Mouse (Mus musculus) intestine, postnatal 0 days (tissue): Measurements from ENCODE around the gene Gm17334. TPM values are rescaled to one million over a fixed set of nuclear protein-coding genes. Genes with fewer than 3 reads are reported as not detected.

ENCODE experiments used
- ATAC-seq: fragments of 200-750 bp; cut with Nextera tagmentation; 2 replicates; pipeline ENCODE4 v1.8.0; 2017; ENCODE audit warnings: mild to moderate bottlenecking, moderate TSS enrichment, moderate library complexity
- H3K27ac ChIP-seq: fragments of 300-500 bp; sonication (generic); 2 replicates; pipeline ENCODE4 v1.5.1; 2014; ENCODE audit warnings: mild to moderate bottlenecking, low read depth, low read length, moderate library complexity
- H3K27me3 ChIP-seq: fragments of 300-500 bp; sonication (generic); replicated peaks from 2 replicates; pipeline ENCODE4 v1.6.1; 2014; ENCODE audit warnings: low read length, mixed read lengths; ENCODE audit not compliant: control insufficient read depth, insufficient read depth
- H3K36me3 ChIP-seq: fragments of 300-500 bp; sonication (generic); 2 replicates; pipeline ENCODE4 v1.6.1; 2014; ENCODE audit warnings: mild to moderate bottlenecking, moderate library complexity; ENCODE audit not compliant: control insufficient read depth, insufficient read depth
- H3K4me1 ChIP-seq: fragments of 300-500 bp; sonication (generic); replicated peaks from 2 replicates; pipeline ENCODE4 v1.6.1; 2014; ENCODE audit warnings: antibody characterized with exemption, low read length, mixed read lengths; ENCODE audit not compliant: control insufficient read depth, insufficient read depth
- H3K4me2 ChIP-seq: fragments of 300-500 bp; sonication (generic); replicated peaks from 2 replicates; pipeline ENCODE4 v1.6.1; 2014; ENCODE audit warnings: low read depth, mild to moderate bottlenecking, moderate library complexity
- H3K4me3 ChIP-seq: fragments of 300-500 bp; sonication (generic); 2 replicates; pipeline ENCODE4 v1.5.1; 2014; ENCODE audit warnings: low read depth, low read length
- H3K9ac ChIP-seq: fragments of 300-500 bp; sonication (generic); 2 replicates; pipeline ENCODE4 v1.6.1; 2014; ENCODE audit warnings: mild to moderate bottlenecking, low read depth, low read length
- H3K9me3 ChIP-seq: fragments of 300-500 bp; sonication (generic); 2 replicates; pipeline ENCODE4 v1.6.1; 2016; ENCODE audit warnings: mixed run types; ENCODE audit not compliant: control insufficient read depth
- CTCF ChIP-seq: sonication (generic); IDR thresholded peaks from 2 replicates; pipeline ENCODE4 v1.5.1; 2016; ENCODE audit warnings: low read depth, mild to moderate bottlenecking, control low read depth, antibody characterized with exemption, moderate library complexity
- WGBS: fragments of 180-500 bp; shearing (Covaris S2); extraction: QIAGEN DNeasy Blood & Tissue Kit; methylation state at CpG from one replicate; pipeline ENCODE4 v1.1.7; 2014; 5-methylcytosine and 5-hydroxymethylcytosine counted together
- polyA plus RNA-seq: library from polyadenylated mRNA; unstranded; fragments of >200 nt; fragmentation: Nextera tagmentation; extraction: Ambion mirVana; gene quantifications from 2 replicates; pipeline ENCODE4 v1.2.1, GENCODE M21; 2015

The Gm17334 gene
- polyA plus RNA-seq, 1 experiment from 2014 or later: 0.17 TPM

- Histone ChIP-seq H3K4me3 (no peak overlapping the region), H3K4me2 (no peak overlapping the region), H3K9ac (no peak overlapping the region), H3K36me3 (peaks cover 6% of the 10 kb centered on the region; the same call in 1 of the 2 replicates), H3K27me3 (no peaks in the 10 kb centered on the region), H3K27ac (no peak overlapping the region), H3K9me3 (no peaks in the 10 kb centered on the region), H3K4me1 (peaks cover 14% of the 10 kb centered on the region; the same call in 1 of the 2 replicates)
- WGBS: 71% methylated on average over 3 of the region's 3 CpGs
- ATAC-seq: no peak
- TF ChIP-seq CTCF: no peak
Observed at GRCm38 (mm10) chr11:53785311-53785936, 12.4 kb upstream of the Gm17334 start.

DNA sequence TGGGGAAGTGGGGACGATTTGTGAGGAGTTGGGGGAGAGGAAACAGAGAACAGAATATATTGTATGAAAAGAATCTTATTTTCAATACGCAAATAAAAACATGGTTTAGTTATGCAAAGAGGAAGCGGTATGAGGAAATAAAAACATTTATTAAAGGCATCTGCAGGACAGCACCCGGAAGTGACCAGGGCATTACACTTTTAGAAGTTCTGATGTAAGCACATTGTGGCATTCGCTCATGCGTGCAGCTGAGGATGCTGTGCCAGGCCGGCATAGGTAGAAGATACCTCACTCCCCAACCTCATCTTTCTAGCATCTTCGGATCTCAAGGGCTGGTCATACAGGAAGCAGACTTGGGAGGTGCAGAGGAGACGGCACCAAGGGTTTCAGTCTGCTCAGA lies 10.3 kb upstream of the Gm17334 start:
- 75% methylated on average over 9 of the region's 9 CpGs for WGBS
- H3K4me3 ChIP-seq: no peak overlapping the region
- peaks cover 17% of the 10 kb centered on the region for H3K36me3 ChIP-seq
- H3K27me3 ChIP-seq: no peaks in the 10 kb centered on the region
- H3K4me2 ChIP-seq: no peak overlapping the region
- no peaks in the 10 kb centered on the region for H3K9me3 ChIP-seq
- no peak overlapping the region for H3K27ac ChIP-seq
- TF ChIP-seq CTCF: no peak
- ATAC-seq: no peak
- H3K4me1 ChIP-seq: peaks cover 14% of the 10 kb centered on the region; the same call in 1 of the 2 replicates
- H3K9ac ChIP-seq: no peak overlapping the region

DNA sequence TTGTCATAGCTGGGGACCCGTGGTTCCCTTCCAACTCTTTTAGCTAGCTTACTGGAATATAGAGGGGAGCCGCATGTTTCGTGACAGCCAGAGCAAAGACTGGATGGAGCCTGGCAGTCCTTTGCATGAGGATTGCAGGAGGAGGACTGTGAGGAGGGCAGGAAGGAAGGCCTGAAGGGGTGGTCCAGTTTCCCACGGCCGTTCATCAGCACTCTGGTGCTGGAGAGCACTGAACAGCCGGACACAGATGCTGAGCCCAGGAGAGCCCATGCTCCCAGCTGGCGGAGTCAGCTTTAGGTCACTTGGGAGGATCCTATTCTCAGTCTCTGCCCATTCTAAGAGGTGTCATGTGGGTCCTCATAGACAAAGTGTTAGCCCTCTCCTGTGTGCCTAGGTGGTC lies 9.0 kb upstream of the Gm17334 start:
- ATAC-seq: no peak
- Histone ChIP-seq H3K9ac (no peak overlapping the region), H3K36me3 (peaks cover 28% of the 10 kb centered on the region), H3K4me2 (no peak overlapping the region), H3K9me3 (no peaks in the 10 kb centered on the region), H3K4me3 (no peak overlapping the region), H3K27me3 (no peaks in the 10 kb centered on the region), H3K4me1 (peaks cover 14% of the 10 kb centered on the region; the same call in 1 of the 2 replicates), H3K27ac (peak overlapping the region; percentile 67)
- TF ChIP-seq CTCF: no peak
- 74% methylated on average over 7 of the region's 7 CpGs for WGBS

DNA sequence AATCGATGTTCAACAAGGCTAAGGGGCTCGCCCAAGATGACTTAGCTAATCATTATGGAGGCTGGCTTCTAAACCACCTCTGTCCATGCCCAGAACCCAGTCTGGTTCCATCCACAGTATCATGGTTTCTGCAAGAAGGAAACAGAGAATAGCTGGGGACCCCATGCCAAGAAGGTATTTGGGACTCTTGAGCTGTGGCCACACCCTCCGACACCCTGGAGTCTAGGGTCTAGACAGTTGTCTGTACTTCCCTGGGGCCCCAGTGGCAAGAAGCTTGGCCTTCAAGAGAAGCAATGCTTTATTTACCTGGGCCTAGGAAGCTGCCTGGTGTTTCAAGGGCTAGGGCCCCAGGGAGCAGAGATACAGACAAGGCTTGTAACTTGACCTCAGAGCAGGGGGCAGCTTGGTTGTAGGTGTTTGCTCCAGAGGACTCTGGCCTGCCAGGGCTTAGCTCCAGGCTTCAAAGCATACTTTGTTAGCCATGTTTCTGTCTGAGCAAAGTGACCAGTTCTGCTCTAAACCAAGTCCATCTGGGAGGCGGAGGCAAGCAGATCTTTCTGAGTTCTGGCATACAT lies 8.3 kb upstream of the Gm17334 start:
- Histone ChIP-seq H3K27ac (peak overlapping the region; percentile 67), H3K4me3 (no peak overlapping the region), H3K9me3 (no peaks in the 10 kb centered on the region), H3K4me1 (peaks cover 14% of the 10 kb centered on the region; the same call in 1 of the 2 replicates), H3K36me3 (peaks cover 35% of the 10 kb centered on the region), H3K27me3 (no peaks in the 10 kb centered on the region), H3K9ac (no peak overlapping the region), H3K4me2 (no peak overlapping the region)
- no peak for TF ChIP-seq CTCF
- WGBS: 73% methylated on average over 4 of the region's 4 CpGs
- ATAC-seq: peak; percentile 71

DNA sequence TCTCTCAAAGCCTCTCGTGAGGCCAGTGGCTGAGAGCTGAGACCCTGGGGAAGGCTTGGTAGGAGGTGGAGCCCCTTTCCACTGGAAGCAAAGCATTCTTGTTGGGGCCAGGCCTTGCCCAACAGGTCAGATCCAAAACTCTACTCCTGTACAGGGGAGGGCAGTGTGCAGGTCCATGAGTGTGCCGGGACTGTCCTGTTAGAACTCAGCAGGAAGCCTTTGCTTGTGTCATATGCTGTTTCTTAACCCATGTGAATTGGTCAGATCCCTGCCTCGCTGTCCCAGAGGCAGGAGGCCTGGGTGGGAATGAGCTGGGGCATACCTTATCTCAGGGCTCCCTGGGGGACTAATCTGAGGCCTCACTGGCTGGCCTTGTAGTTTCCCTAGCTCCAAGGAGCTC lies 7.3 kb upstream of the Gm17334 start:
- ATAC-seq: no peak
- 0 out of 2 replicates have a peak, but pooled peaks have one; percentile 1 for TF ChIP-seq CTCF
- no peak overlapping the region for H3K4me2 ChIP-seq
- H3K4me1 ChIP-seq: peaks cover 14% of the 10 kb centered on the region; the same call in 1 of the 2 replicates
- no peak overlapping the region for H3K4me3 ChIP-seq
- H3K27ac ChIP-seq: peak overlapping the region; percentile 78; the same call in 1 of the 2 replicates
- H3K9me3 ChIP-seq: no peaks in the 10 kb centered on the region
- WGBS: 56% methylated on average over 3 of the region's 3 CpGs
- no peaks in the 10 kb centered on the region for H3K27me3 ChIP-seq
- H3K36me3 ChIP-seq: peaks cover 45% of the 10 kb centered on the region
- no peak overlapping the region for H3K9ac ChIP-seq

GRCm38 (mm10) chr11:53779808-53780207 lies 6.8 kb upstream of the Gm17334 start:
- Histone ChIP-seq H3K4me1 (peaks cover 14% of the 10 kb centered on the region; the same call in 1 of the 2 replicates), H3K27ac (peak overlapping the region; percentile 78; the same call in 1 of the 2 replicates), H3K36me3 (peaks cover 49% of the 10 kb centered on the region), H3K4me2 (no peak overlapping the region), H3K9ac (no peak overlapping the region), H3K4me3 (no peak overlapping the region), H3K27me3 (no peaks in the 10 kb centered on the region), H3K9me3 (no peaks in the 10 kb centered on the region)
- WGBS: 38% methylated on average over 2 of the region's 2 CpGs
- no peak for TF ChIP-seq CTCF
- ATAC-seq: no peak
